Mouse (Mus musculus): ENCODE measurements around the gene Hist1h4k. TPM values are rescaled to one million over a fixed set of nuclear protein-coding genes. Genes with fewer than 3 reads are reported as not detected.
"Not testable (repeated sequence)": the region's sequence is repeated elsewhere in the genome, so short reads cannot be mapped to it uniquely, and the experiment has no call there.

Gene Hist1h4k
- polyA plus RNA-seq, 1 experiment from 2014 or later = 0.84 TPM

DNA sequence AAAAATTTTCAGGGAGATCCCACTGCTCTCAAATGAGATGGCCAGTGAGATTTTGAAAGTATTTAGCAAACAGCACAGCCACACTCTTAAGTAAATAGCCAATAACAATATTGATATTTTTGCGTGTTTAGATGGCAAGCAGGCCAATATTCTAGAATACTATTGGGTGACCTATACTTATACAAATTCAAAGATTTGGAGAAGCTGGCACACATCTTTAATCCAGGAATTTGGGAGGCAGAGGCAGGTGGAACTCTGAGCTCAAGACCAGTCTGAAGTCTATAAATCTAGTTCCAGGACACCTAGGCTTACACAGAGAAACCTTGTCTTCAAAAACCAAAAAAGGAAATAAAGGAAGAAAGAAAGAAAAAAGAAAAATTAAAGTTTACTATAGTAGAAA lies 31.3 kb upstream of the Hist1h4k start:
- H3K4me3 ChIP-seq (ENCODE audit: low read depth, low read length) = no peak overlapping the region
- no peaks in the 10 kb centered on the region for H3K36me3 ChIP-seq (ENCODE audit: insufficient read depth, low read length)
- no peak overlapping the region for H3K27ac ChIP-seq (ENCODE audit: low read length)
- TF ChIP-seq EP300 (IDR thresholded peaks at IDR 0.05) (no peak), CTCF (IDR thresholded peaks at IDR 0.05) (no peak)
- H3K4me1 ChIP-seq (ENCODE audit: insufficient read depth, low read depth, low read length) = peaks cover 10% of the 10 kb centered on the region; the same call in 1 of the 2 replicates
- 90% methylated on average over 1 of the region's 1 CpGs for WGBS
- no peak overlapping the region for H3K9ac ChIP-seq (replicated peaks; ENCODE audit: low read depth)
- no peaks in the 10 kb centered on the region for H3K9me3 ChIP-seq (ENCODE audit: low read length)
- H3K4me2 ChIP-seq (replicated peaks; ENCODE audit: low read depth, low read length) = no peak overlapping the region
- ATAC-seq (no peak), DNase-seq (ENCODE audit: low spot score) (no peak)
- no peaks in the 10 kb centered on the region for H3K27me3 ChIP-seq (replicated peaks; ENCODE audit: insufficient read depth, low read length)

DNA sequence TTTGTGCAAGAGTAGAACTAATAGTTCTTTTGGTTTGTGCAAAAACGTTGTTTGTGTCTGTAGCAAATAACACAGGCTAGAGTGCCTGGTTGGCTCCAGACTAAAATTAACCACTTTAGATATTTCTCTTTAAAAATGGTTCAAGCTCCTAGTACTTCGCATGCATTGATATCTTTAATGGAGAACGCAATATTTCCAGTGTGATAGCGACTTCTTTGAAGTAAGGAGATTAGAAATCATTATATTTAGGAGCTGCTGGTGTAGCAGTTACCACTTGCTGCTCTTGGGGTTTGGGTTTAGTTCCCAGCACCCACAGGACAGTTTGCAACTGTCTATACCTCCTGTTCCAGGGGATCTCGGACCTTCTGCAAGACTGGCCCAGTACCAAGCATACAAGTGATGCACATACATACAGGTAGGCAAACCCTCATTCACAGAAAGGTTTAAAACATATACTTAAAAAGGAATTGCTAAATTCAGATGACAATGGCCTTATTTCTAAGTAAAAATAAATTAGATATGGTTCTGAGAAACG lies 30.8 kb upstream of the Hist1h4k start:
- Histone ChIP-seq H3K9me3 (ENCODE audit: low read length) (no peaks in the 10 kb centered on the region), H3K27ac (ENCODE audit: low read length) (no peak overlapping the region), H3K27me3 (replicated peaks; ENCODE audit: insufficient read depth, low read length) (no peaks in the 10 kb centered on the region), H3K4me3 (ENCODE audit: low read depth, low read length) (peak overlapping the region; percentile 52; the same call in 1 of the 2 replicates), H3K4me2 (replicated peaks; ENCODE audit: low read depth, low read length) (peak overlapping the region; percentile 95), H3K36me3 (ENCODE audit: insufficient read depth, low read length) (no peaks in the 10 kb centered on the region), H3K9ac (replicated peaks; ENCODE audit: low read depth) (peak overlapping the region; percentile 63; the same call in 1 of the 2 replicates), H3K4me1 (ENCODE audit: insufficient read depth, low read depth, low read length) (peaks cover 10% of the 10 kb centered on the region; the same call in 1 of the 2 replicates)
- ATAC-seq = no peak
- DNase-seq (ENCODE audit: low spot score) = no peak
- TF ChIP-seq CTCF (IDR thresholded peaks at IDR 0.05) = no peak
- 32% methylated on average over 6 of the region's 6 CpGs for WGBS

DNA sequence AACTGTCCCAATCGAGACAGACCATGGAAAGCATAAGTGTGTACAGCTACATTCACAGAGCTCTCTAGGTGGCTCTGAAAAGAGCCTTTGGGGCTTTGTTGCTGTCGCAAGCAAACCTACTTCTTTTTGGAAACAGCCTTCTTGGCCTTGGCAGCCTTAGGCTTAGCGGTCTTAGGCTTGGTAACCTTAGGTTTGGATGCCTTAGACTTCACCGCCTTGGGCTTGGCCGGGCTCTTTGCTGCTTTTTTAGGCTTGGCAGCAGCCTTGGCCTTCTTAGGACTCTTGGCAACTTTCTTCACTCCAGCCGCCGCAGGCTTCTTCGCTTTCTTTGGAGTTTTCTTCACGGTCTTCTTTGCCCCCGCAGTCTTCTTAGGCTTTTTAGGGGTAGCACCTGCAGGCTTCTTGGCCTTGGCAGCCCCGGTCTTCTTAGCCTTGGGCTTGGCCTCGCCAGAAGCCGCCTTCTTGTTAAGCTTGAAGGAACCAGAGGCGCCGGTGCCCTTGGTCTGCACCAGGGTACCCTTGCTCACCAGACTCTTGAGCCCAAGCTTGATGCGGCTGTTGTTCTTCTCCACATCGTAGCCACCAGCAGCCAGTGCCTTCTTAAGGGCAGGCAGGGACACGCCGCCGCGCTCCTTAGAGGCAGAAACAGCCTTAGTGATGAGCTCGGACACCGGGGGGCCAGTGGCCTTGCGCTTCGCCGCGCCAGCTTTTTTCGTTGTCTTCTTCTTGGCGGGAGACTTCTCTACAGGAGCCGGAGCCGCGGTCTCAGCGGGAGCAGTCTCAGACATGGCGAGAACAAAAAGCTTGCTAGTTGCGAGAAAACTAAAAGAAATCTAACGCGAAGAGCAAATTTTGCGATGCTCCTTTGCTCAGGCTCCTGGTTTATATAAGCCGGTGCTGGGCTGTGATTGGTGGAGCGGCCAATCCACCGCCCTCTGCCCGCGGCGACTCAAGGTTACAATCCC lies 29.7 kb upstream of the Hist1h4k start, which contains the start of gene Hist1h1b:
TSS of gene Hist1h1b (minus strand) at position 859 of the 965 bp plus-strand sequence.
- TF ChIP-seq EP300 (IDR thresholded peaks at IDR 0.05) (no peak), CTCF (IDR thresholded peaks at IDR 0.05) (no peak)
- WGBS = under 1% methylated on average over 44 of the region's 44 CpGs
- no peaks in the 10 kb centered on the region for H3K9me3 ChIP-seq (ENCODE audit: low read length)
- H3K36me3 ChIP-seq (ENCODE audit: insufficient read depth, low read length) = no peaks in the 10 kb centered on the region
- DNase-seq (ENCODE audit: low spot score) (peak; percentile 72), ATAC-seq (peak; percentile 34)
- H3K4me3 ChIP-seq (ENCODE audit: low read depth, low read length) = peak within 1 kb of the TSS; percentile 52
- peak within 1 kb of the TSS; percentile 95 for H3K4me2 ChIP-seq (replicated peaks; ENCODE audit: low read depth, low read length)
- peaks cover 10% of the 10 kb centered on the region; the same call in 1 of the 2 replicates for H3K4me1 ChIP-seq (ENCODE audit: insufficient read depth, low read depth, low read length)
- H3K27ac ChIP-seq (ENCODE audit: low read length) = peak within 1 kb of the TSS; percentile 86
- no peaks in the 10 kb centered on the region for H3K27me3 ChIP-seq (replicated peaks; ENCODE audit: insufficient read depth, low read length)
- peak within 1 kb of the TSS; percentile 63 for H3K9ac ChIP-seq (replicated peaks; ENCODE audit: low read depth)

DNA sequence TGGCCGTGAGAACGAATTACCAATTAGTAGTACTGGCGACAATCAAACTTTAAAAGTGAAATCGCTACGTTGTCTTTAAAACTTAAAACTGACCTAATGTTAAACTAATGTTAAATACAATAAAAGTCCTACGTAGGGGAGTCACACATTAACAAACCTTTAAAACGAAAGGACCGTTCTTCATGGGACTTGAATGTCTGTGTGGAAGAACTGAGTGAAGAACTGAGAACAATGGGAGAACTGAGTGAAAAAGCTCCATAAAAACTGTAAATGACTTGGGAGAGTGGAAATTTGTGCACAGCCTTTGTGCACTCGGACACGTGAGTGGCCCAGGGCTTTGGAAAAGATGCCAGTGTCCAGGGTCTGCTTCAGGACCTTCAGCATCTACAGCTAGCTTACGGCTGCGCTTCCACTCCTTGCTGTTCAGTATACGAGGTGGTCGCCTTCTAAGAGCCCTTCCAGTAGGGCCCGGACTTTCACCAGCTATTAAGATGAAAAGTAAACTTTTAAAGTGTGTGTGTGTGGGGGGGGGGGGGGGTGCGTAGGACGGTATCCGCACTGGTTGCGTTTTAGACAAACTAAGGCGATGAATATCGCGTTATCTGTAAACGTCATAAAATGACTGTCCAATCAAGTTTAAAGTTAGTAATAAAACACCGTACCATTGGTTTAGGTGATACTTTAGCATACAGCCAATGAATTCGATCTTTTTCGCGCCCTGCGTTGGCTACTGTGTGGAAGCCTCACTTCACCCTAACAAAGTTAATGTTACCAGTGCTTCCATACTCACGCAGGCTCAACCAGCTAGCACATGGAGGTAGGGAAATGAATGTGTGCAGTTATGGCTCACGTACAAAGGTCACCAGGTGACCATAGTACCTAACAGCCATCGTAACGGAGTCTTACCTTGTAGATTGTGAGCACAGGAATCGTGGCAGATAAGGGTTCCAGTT lies 28.8 kb upstream of the Hist1h4k start:
- DNase-seq (ENCODE audit: low spot score) = peak; percentile 98
- Histone ChIP-seq H3K27me3 (replicated peaks; ENCODE audit: insufficient read depth, low read length) (no peaks in the 10 kb centered on the region), H3K4me3 (ENCODE audit: low read depth, low read length) (peak overlapping the region; percentile 52), H3K4me1 (ENCODE audit: insufficient read depth, low read depth, low read length) (peaks cover 10% of the 10 kb centered on the region; the same call in 1 of the 2 replicates), H3K36me3 (ENCODE audit: insufficient read depth, low read length) (no peaks in the 10 kb centered on the region), H3K9me3 (ENCODE audit: low read length) (no peaks in the 10 kb centered on the region), H3K9ac (replicated peaks; ENCODE audit: low read depth) (peak overlapping the region; percentile 63), H3K27ac (ENCODE audit: low read length) (peak overlapping the region; percentile 86), H3K4me2 (replicated peaks; ENCODE audit: low read depth, low read length) (peak overlapping the region; percentile 95)
- TF ChIP-seq EP300 (IDR thresholded peaks at IDR 0.05) (peak; percentile 56), CTCF (IDR thresholded peaks at IDR 0.05) (no peak)
- 2% methylated on average over 33 of the region's 33 CpGs for WGBS
- peak; percentile 90 for ATAC-seq

DNA sequence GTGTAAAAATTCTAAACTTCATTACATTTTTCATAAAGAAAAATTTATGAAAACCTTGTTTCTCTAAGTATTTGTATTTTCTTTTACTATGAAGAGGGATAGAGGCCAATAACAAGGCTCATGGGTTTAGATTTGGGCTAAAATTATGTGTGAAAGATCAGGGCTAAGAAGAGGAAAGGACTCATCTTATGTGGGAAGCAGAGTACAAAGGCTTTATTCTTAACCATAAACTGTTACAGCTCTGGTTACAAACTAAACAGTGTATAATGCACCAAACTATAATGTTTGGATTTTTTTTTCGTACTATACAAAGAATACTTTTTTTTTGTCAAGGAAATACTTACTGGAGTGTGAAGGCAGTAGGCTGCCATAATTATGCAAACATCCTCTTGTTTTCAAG lies 5.4 kb upstream of the Hist1h4k start:
- no peak for TF ChIP-seq EP300 (IDR thresholded peaks at IDR 0.05)
- TF ChIP-seq CTCF (IDR thresholded peaks at IDR 0.05) = no peak
- DNase-seq (ENCODE audit: low spot score) (no peak), ATAC-seq (no peak)
- 42% methylated on average over 1 of the region's 1 CpGs for WGBS
- Histone ChIP-seq H3K9ac (replicated peaks; ENCODE audit: low read depth) (no peak overlapping the region), H3K27me3 (replicated peaks; ENCODE audit: insufficient read depth, low read length) (no peaks in the 10 kb centered on the region), H3K4me1 (ENCODE audit: insufficient read depth, low read depth, low read length) (no peaks in the 10 kb centered on the region; the same call in 1 of the 2 replicates), H3K27ac (ENCODE audit: low read length) (no peak overlapping the region), H3K4me3 (ENCODE audit: low read depth, low read length) (no peak overlapping the region), H3K36me3 (ENCODE audit: insufficient read depth, low read length) (no peaks in the 10 kb centered on the region), H3K4me2 (replicated peaks; ENCODE audit: low read depth, low read length) (no peak overlapping the region), H3K9me3 (ENCODE audit: low read length) (no peaks in the 10 kb centered on the region)

DNA sequence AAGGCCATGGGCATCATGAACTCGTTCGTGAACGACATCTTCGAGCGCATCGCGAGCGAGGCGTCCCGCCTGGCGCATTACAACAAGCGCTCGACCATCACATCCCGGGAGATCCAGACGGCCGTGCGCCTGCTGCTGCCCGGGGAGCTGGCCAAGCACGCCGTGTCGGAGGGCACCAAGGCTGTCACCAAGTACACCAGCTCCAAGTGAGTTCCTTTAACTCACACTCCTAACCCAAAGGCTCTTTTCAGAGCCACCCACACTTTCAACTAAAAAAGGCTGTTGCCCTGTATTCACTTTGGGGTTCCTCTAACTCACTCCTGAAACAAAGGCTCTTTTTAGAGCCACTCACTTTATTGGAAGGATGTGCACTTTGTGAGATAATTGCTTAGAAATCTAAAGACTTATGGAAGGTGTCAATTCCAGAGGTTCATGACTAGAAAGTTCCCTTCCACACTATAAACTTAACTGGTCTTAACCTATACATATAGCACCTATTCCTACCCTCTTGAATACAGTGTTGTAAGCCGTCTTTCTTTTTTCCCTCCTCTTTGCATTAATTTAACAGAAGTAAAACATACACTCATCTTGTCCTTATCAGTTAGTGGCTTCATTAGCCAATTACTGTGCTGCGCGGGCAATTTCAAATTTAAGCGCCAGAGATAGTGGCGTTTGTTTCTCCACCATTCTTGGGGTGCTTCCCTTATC lies 4.1 kb upstream of the Hist1h4k start:
- not testable (repeated sequence) for H3K4me1 ChIP-seq (ENCODE audit: insufficient read depth, low read depth, low read length); H3K27me3 ChIP-seq (replicated peaks; ENCODE audit: insufficient read depth, low read length); H3K36me3 ChIP-seq (ENCODE audit: insufficient read depth, low read length); H3K9me3 ChIP-seq (ENCODE audit: low read length)
- DNase-seq (ENCODE audit: low spot score) = peak; percentile 58
- peak; percentile 15; the same call in 1 of the 2 replicates for ATAC-seq
- H3K27ac ChIP-seq (ENCODE audit: low read length) = peak overlapping the region; percentile 75; the same call in 1 of the 2 replicates
- under 1% methylated on average over 9 of the region's 26 CpGs for WGBS
- peak overlapping the region; percentile 52 for H3K4me3 ChIP-seq (ENCODE audit: low read depth, low read length)
- peak overlapping the region; percentile 66 for H3K4me2 ChIP-seq (replicated peaks; ENCODE audit: low read depth, low read length)
- H3K9ac ChIP-seq (replicated peaks; ENCODE audit: low read depth) = 0 out of 2 replicates have a peak overlapping the region, but pooled peaks have one; percentile 9
